Mouse (Mus musculus): Measurements from ENCODE around the gene Gm20390. TPM values are rescaled to one million over a fixed set of nuclear protein-coding genes. Genes with fewer than 3 reads are reported as not detected.
"Not testable (repeated sequence)": the region's sequence is repeated elsewhere in the genome, so short reads cannot be mapped to it uniquely, and the experiment has no call there.

Gene Gm20390
- polyA plus RNA-seq, 1 experiment, result 222 TPM

DNA sequence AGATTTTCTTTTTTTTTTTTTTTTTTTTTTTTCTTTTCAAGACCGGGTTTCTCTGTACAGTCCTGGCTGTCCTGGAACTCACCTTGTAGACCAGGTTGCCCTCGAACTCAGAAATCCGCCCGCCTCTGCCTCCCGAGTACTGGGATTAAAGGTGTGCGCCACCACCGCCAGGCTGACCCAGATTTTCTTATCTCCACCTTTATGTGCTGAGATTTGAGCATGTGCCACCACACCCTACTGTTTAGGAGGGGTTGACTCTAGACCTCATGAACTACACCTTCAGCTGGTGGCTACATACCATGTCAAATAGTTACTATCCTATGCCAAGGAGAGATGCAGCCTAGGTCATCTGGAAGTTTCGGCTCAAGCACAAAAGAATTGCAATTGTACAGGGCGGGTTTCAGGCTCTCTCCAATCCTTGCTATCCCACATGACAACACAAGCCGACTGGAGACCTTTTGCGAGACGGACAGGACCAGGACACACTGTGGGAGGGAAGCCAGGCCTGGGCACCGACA, 13.3 kb downstream of the Gm20390 start:
- Histone ChIP-seq H3K27ac (ENCODE audit: insufficient read depth, low read length) (peak overlapping the region; percentile 95), H3K4me3 (ENCODE audit: insufficient read depth, low read length) (peak overlapping the region; percentile 90), H3K4me1 (ENCODE audit: control insufficient read depth, insufficient read depth, low read length) (peaks cover 12% of the 10 kb centered on the region; the same call in 1 of the 2 replicates)
- no peak for TF ChIP-seq POLR2A (IDR thresholded peaks at IDR 0.05; ENCODE audit: low read depth, low read length)
- TF ChIP-seq CTCF (IDR thresholded peaks at IDR 0.05; ENCODE audit: borderline replicate concordance, insufficient read depth, low read length), result no peak

DNA sequence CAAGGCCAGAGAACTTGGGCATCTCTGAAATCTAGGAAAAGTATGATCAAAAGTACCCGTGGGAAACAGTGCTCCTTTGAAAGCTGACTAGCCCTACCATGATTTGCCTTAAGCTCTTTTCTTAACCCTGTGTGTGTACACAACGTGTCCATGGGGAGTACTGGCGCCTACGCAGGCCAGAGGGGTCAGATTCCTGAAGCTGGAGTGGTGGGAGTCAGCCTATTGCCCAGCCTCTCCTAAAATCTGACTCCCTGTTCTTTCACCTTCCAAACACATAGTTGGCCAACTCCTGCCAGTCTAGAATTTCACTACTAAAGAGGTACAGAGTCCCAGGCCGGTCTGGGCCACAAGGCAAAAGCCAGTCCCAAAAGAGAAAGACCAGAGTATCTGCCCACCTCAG, 15.7 kb downstream of the Gm20390 start:
- TF ChIP-seq POLR2A (IDR thresholded peaks at IDR 0.05; ENCODE audit: low read depth, low read length), result no peak
- no peak for TF ChIP-seq CTCF (IDR thresholded peaks at IDR 0.05; ENCODE audit: borderline replicate concordance, insufficient read depth, low read length)
- H3K4me3 ChIP-seq (ENCODE audit: insufficient read depth, low read length), result peak overlapping the region; percentile 90
- peaks cover 12% of the 10 kb centered on the region; the same call in 1 of the 2 replicates for H3K4me1 ChIP-seq (ENCODE audit: control insufficient read depth, insufficient read depth, low read length)

DNA sequence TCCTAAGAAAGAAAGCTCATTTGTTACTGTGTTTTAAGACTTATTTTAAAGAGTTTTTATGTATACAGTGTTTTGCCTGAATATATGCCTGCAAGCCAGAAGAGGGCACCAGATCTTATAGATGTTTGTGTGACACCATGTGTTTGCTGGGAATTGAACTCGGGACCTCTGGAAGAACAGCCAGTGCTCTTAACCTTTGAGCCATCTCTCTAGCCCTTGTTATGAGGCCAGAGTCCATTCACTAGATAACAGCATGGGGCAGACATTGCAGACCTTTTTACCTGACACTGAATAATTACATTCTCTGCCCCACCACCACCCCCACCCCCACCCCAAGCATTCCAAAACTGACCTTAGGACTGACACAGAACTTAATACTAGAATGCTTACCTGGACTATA, 18.0 kb downstream of the Gm20390 start:
- no peak overlapping the region for H3K27ac ChIP-seq (ENCODE audit: insufficient read depth, low read length)
- peaks cover 6% of the 10 kb centered on the region for H3K4me1 ChIP-seq (ENCODE audit: control insufficient read depth, insufficient read depth, low read length)
- H3K4me3 ChIP-seq (ENCODE audit: insufficient read depth, low read length), result no peak overlapping the region
- TF ChIP-seq CTCF (IDR thresholded peaks at IDR 0.05; ENCODE audit: borderline replicate concordance, insufficient read depth, low read length) (no peak), POLR2A (IDR thresholded peaks at IDR 0.05; ENCODE audit: low read depth, low read length) (no peak)

More for the DNA sequence above, 15.7 kb downstream of the Gm20390 start:
- no peak overlapping the region for H3K27ac ChIP-seq (ENCODE audit: insufficient read depth, low read length)

DNA sequence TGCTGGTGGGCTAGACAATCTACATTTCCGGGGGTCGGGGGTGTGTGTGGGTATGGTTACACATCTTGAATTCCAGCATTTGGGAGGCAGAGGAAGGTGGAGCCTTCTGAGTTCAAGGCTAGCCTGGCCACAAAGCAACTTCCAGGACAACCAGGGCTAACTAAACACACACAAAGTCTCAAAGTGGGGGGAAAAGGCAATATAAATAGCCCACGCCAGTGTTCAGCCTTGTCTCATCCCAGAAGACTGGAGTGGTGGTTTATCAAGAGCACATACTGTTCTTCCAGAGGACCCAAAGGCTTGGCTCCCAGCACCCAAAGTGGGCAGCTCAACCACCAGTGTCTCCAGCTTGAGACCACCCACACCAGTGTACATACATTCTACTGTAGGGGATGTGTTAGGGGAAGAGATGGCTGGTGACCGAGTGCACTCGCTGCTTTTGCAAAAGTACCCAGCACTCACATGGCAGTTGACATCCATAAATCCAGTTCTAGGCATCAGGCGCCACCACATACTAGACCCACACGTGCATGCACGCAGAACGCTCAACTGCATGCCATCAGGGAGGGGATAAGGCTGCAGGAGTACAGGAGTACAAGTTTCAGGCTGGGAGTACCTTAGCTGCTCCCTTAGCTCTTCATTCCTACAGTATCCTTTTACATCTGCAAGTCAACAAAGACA, 19.1 kb downstream of the Gm20390 start:
- Histone ChIP-seq H3K27ac (ENCODE audit: insufficient read depth, low read length) (no peak overlapping the region), H3K4me1 (ENCODE audit: control insufficient read depth, insufficient read depth, low read length) (peaks cover 5% of the 10 kb centered on the region), H3K4me3 (ENCODE audit: insufficient read depth, low read length) (no peak overlapping the region)
- TF ChIP-seq POLR2A (IDR thresholded peaks at IDR 0.05; ENCODE audit: low read depth, low read length) (no peak; the same call in 1 of the 2 replicates), CTCF (IDR thresholded peaks at IDR 0.05; ENCODE audit: borderline replicate concordance, insufficient read depth, low read length) (no peak)

DNA sequence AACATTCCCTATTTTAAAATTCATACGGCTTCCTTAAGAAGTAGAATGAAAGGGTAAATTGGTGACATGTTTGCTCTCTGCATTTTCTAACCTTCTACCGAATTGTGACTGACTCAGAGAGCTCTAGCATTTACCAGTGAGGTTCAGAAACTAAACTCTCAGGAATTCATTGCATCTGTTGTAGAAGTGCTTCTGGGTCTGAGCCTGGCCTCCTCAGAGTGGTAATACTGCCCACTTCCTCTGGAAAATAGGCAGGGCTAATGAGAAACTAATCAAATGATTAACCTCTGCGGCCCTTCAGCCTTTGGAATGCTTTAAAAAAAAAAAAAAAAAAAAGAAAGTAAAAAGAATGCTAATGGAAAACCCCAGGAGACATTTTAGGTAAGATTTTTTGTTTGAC, 23.1 kb downstream of the Gm20390 start:
- H3K4me1 ChIP-seq (ENCODE audit: control insufficient read depth, insufficient read depth, low read length), result peaks cover 2% of the 10 kb centered on the region
- TF ChIP-seq CTCF (IDR thresholded peaks at IDR 0.05; ENCODE audit: borderline replicate concordance, insufficient read depth, low read length), result no peak
- TF ChIP-seq POLR2A (IDR thresholded peaks at IDR 0.05; ENCODE audit: low read depth, low read length), result no peak
- H3K4me3 ChIP-seq (ENCODE audit: insufficient read depth, low read length), result no peak overlapping the region
- no peak overlapping the region for H3K27ac ChIP-seq (ENCODE audit: insufficient read depth, low read length)

DNA sequence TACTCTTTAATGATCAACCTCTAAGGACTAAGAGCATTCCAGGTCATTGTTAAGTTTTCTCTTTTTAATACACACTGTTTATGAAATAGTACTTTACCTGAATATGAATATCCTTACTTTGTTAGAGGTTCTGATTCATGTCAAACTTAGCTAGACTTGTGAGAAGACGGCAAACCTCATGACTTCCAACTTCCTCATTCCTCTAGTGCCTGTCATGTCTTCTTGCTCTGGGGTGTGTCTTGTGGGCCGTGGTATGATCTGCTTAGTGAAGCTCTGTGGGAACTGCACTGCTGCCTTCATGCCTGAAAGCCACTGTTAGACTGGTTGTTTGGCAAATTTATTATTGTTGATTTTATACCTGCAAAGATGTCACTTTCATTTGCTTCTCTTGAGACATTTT, 27.2 kb downstream of the Gm20390 start:
- TF ChIP-seq CTCF (IDR thresholded peaks at IDR 0.05; ENCODE audit: borderline replicate concordance, insufficient read depth, low read length) (no peak), POLR2A (IDR thresholded peaks at IDR 0.05; ENCODE audit: low read depth, low read length) (no peak)
- Histone ChIP-seq H3K4me3 (ENCODE audit: insufficient read depth, low read length) (no peak overlapping the region), H3K4me1 (ENCODE audit: control insufficient read depth, insufficient read depth, low read length) (peaks cover 2% of the 10 kb centered on the region), H3K27ac (ENCODE audit: insufficient read depth, low read length) (no peak overlapping the region)

DNA sequence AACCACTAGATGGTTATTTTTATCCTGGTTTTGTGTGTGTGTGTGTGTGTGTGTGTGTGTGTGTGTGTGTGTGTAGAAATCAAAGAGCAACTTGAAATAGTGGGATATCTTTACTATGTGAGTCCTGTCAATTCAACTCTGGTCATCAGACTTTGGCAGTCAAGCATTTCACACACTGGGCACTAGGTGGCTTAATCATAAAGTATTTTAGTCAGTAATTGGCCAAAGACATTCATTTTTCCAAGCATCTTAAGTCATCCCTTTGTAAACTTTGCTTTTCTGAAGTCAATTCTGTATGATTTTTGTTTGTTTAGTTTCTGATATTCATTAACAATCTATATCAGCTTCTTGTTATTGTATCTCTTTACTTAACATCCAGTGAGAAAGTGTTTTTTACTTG, 39.0 kb downstream of the Gm20390 start:
- Histone ChIP-seq H3K4me1 (ENCODE audit: control insufficient read depth, insufficient read depth, low read length) (peaks cover 5% of the 10 kb centered on the region; the same call in 1 of the 2 replicates), H3K27ac (ENCODE audit: insufficient read depth, low read length) (no peak overlapping the region)
- TF ChIP-seq CTCF (IDR thresholded peaks at IDR 0.05; ENCODE audit: borderline replicate concordance, insufficient read depth, low read length) (no peak), POLR2A (IDR thresholded peaks at IDR 0.05; ENCODE audit: low read depth, low read length) (no peak)

DNA sequence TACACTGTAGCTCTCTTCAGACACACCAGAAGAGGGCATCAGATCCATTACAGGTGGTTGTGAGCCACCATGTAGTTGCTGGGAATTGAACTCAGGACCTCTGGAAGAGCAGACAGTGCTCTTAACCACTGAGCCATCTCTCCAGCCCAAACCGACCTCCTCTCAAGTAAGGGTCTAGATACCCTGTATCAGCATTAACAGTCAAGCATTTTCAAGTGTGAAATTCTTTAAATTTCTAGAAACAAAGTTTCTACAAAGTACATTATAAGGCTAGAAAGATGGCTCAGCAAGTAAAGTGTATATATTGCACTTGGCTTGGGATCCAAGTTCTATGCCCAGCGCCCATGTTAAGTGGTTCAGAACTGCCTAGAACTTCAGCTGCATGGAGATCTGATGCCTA, 53.1 kb downstream of the Gm20390 start:
- not testable (repeated sequence) for H3K4me1 ChIP-seq (ENCODE audit: control insufficient read depth, insufficient read depth, low read length); H3K27ac ChIP-seq (ENCODE audit: insufficient read depth, low read length); H3K4me3 ChIP-seq (ENCODE audit: insufficient read depth, low read length)

More for the DNA sequence above, 39.0 kb downstream of the Gm20390 start:
- no peak overlapping the region for H3K4me3 ChIP-seq (ENCODE audit: insufficient read depth, low read length)

DNA sequence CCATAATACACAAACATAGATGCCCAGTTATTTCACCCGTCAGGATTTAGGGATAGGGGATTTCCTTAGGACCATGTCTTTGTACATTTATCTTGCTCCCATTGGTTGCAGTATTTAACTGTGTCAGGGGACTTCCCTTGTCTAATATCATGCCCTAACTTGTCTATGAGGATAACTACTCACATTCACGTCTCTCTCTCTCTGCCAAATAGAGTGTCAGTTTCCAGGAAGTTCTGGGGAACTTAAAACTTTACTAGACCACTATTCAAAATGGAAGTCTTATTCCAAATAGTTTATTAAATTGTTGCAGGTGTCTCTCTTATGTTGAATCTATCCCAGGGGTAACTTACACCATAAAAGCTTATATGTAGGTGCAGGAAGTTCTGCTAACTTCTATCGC, 56.5 kb downstream of the Gm20390 start:
- Histone ChIP-seq H3K4me3 (ENCODE audit: insufficient read depth, low read length) (no peak overlapping the region), H3K27ac (ENCODE audit: insufficient read depth, low read length) (no peak overlapping the region), H3K4me1 (ENCODE audit: control insufficient read depth, insufficient read depth, low read length) (no peaks in the 10 kb centered on the region)
- TF ChIP-seq POLR2A (IDR thresholded peaks at IDR 0.05; ENCODE audit: low read depth, low read length), result no peak
- TF ChIP-seq CTCF (IDR thresholded peaks at IDR 0.05; ENCODE audit: borderline replicate concordance, insufficient read depth, low read length), result no peak

DNA sequence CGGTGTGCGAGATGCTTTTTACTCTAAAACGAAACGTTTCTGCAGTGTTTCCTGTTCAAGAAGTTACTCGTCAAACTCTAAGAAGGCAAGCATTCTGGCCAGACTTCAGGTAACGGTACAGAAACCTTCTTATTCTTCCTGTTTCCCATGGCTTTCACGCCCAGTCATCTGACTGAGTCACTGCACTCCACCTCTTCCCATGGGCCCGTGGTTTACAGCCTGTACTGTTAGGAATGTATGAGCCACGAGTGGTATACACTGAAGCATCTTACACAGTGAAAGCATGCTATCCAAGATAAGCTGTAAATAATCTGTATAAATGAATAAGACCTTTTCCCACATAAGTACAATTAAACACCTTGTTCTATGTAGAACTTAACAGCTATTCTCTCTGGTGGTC, 59.3 kb downstream of the Gm20390 start:
- TF ChIP-seq CTCF (IDR thresholded peaks at IDR 0.05; ENCODE audit: borderline replicate concordance, insufficient read depth, low read length) (no peak), POLR2A (IDR thresholded peaks at IDR 0.05; ENCODE audit: low read depth, low read length) (no peak)
- no peaks in the 10 kb centered on the region for H3K4me1 ChIP-seq (ENCODE audit: control insufficient read depth, insufficient read depth, low read length)
- peak overlapping the region; percentile 79 for H3K27ac ChIP-seq (ENCODE audit: insufficient read depth, low read length)
- no peak overlapping the region for H3K4me3 ChIP-seq (ENCODE audit: insufficient read depth, low read length)
